Mouse (Mus musculus) liver, embryonic 13.5 days (tissue): ENCODE data around the gene Adamts7. TPM values are rescaled to one million over a fixed set of nuclear protein-coding genes. Genes with fewer than 3 reads are reported as not detected.

ENCODE experiments used
- ATAC-seq: fragments of 200-750 bp; cut with Nextera tagmentation; 2 replicates; pipeline ENCODE4 v1.8.0; 2017; ENCODE audit warnings: low read depth, mild to moderate bottlenecking, moderate number of reproducible peaks, moderate library complexity
- DNase-seq: peaks from one replicate; pipeline ENCODE4 v3.0.0; 2022
- H3K27ac ChIP-seq: fragments of 300-500 bp; sonication (generic); 2 replicates; pipeline ENCODE4 v1.5.1; 2015; ENCODE audit warnings: moderate library complexity, mild to moderate bottlenecking, inconsistent platforms
- H3K27me3 ChIP-seq: fragments of 300-500 bp; sonication (generic); 2 replicates; pipeline ENCODE4 v1.6.1; 2015; ENCODE audit warnings: mild to moderate bottlenecking, inconsistent platforms
- H3K36me3 ChIP-seq: fragments of 300-500 bp; sonication (generic); 2 replicates; pipeline ENCODE4 v1.6.1; 2015; ENCODE audit warnings: mild to moderate bottlenecking, inconsistent platforms
- H3K4me1 ChIP-seq: fragments of 300-500 bp; sonication (generic); replicated peaks from 2 replicates; pipeline ENCODE4 v1.6.1; 2015; ENCODE audit warnings: inconsistent platforms
- H3K4me2 ChIP-seq: fragments of 300-500 bp; sonication (generic); 2 replicates; pipeline ENCODE4 v1.6.1; 2015; ENCODE audit warnings: inconsistent platforms, mild to moderate bottlenecking, moderate library complexity
- H3K4me3 ChIP-seq: fragments of 300-500 bp; sonication (generic); replicated peaks from 2 replicates; pipeline ENCODE4 v1.5.1; 2015; ENCODE audit warnings: mild to moderate bottlenecking, inconsistent platforms
- H3K9ac ChIP-seq: fragments of 300-500 bp; sonication (generic); 2 replicates; pipeline ENCODE4 v1.6.1; 2015; ENCODE audit warnings: mild to moderate bottlenecking, inconsistent platforms
- H3K9me3 ChIP-seq: fragments of 300-500 bp; sonication (generic); replicated peaks from 2 replicates; pipeline ENCODE4 v1.6.1; 2016; ENCODE audit warnings: inconsistent platforms
- WGBS: fragments of 180-500 bp; shearing (Covaris S2); methylation state at CpG from one replicate; pipeline ENCODE4 v1.1.7; 2015; ENCODE audit not compliant: insufficient replicate concordance; 5-methylcytosine and 5-hydroxymethylcytosine counted together
- polyA plus RNA-seq: library from polyadenylated mRNA; unstranded; fragments of >200 nt; fragmentation: Nextera tagmentation; extraction: Ambion mirVana; gene quantifications from 2 replicates; pipeline ENCODE4 v1.2.1, GENCODE M21; 2015

The Adamts7 gene
- polyA plus RNA-seq, 1 experiment from 2014 or later: 0.71 TPM

- ATAC-seq (peak; percentile 94), DNase-seq (peak; percentile 84)
- WGBS: 19% methylated on average over 5 of the region's 5 CpGs
- Histone ChIP-seq H3K4me2 (peak overlapping the region; percentile 66), H3K4me3 (peak overlapping the region; percentile 35), H3K9me3 (no peaks in the 10 kb centered on the region), H3K27me3 (no peaks in the 10 kb centered on the region), H3K36me3 (peaks cover 61% of the 10 kb centered on the region), H3K27ac (peak overlapping the region; percentile 99), H3K4me1 (peaks cover 88% of the 10 kb centered on the region), H3K9ac (peak overlapping the region; percentile 75)
Measured at GRCm38 (mm10) chr9:90250141-90250775, 87.4 kb downstream of the Adamts7 start.

DNA sequence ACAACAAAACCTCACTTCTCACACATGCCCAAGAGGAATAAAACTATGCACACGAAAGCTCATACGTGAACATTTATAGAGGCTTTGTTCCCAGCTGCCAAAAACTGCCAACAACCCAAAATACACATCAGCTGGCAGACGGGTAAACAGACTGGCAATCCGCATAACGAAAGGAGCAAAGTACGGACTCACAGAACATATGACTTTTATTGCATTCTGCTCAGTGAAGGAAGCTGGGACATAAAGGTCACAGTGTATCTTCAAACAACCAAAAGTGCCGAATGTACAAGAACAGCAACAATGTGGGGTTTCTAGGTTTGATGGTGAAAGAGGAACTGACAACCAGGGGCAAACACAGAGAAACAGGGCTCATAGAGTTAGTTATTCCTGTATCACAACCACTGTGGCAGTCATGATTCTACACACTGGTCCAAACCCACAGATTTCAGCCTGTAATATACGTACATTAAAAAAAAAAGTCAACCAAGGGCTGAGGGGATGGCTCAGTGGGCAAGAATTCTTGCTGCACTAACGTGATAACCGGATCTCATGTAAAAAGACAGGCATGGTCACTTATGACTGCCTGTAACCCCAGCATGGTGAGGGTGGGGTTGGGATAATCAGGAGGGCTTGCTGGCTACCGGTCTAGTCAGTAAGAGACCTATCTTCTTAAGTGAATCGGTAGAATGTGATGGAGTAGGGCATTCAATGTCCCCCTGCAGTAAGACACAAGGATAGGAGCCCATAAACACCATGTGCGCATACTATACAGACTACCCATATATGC, 88.3 kb downstream of the Adamts7 start:
- WGBS: 39% methylated on average over 13 of the region's 13 CpGs
- Histone ChIP-seq H3K9me3 (no peaks in the 10 kb centered on the region), H3K4me3 (no peak overlapping the region), H3K27me3 (no peaks in the 10 kb centered on the region), H3K9ac (peak overlapping the region; percentile 71), H3K36me3 (peaks cover 52% of the 10 kb centered on the region), H3K4me1 (peaks cover 85% of the 10 kb centered on the region), H3K27ac (peak overlapping the region; percentile 99), H3K4me2 (peak overlapping the region; percentile 66)
- DNase-seq (peak; percentile 58), ATAC-seq (peak; percentile 63)

GRCm38 (mm10) chr9:90253181-90253580, 90.3 kb downstream of the Adamts7 start:
- no peak for ATAC-seq
- WGBS: 88% methylated on average over 2 of the region's 2 CpGs

DNA sequence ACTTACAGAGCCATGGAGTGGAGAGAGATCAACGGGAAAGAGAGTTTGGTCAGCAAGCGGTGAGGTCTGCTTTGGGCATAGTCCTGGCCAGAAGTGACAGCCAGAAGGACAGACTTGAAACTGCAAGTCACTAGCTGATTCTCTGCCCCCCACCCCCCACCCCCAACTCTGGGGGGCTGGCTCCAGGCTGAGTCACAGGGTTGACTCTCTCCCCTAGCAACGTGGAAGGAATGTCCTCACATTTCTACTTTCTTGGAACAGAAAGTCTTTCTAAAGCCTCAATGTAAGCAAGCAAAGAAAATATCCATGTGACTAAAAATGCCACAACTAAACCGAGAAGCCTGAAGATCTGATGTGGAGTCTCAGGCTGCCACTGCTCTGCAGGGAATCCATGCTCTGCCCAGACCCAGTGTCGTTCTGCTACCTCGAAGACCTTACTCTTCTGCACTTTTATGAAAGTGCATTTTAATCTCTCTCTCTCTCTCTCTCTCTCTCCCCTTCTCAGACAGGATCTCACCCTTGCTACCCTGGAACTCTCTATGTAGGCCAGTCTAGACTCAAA, 93.1 kb downstream of the Adamts7 start:
- Histone ChIP-seq H3K27me3 (no peaks in the 10 kb centered on the region), H3K9ac (peak overlapping the region; percentile 37), H3K4me3 (no peak overlapping the region), H3K36me3 (peaks cover 33% of the 10 kb centered on the region), H3K4me2 (no peak overlapping the region), H3K27ac (peak overlapping the region; percentile 90), H3K9me3 (no peaks in the 10 kb centered on the region), H3K4me1 (peaks cover 86% of the 10 kb centered on the region)
- 33% methylated on average over 6 of the region's 6 CpGs for WGBS
- no peak for DNase-seq
- ATAC-seq: no peak

More at GRCm38 (mm10) chr9:90253181-90253580, 90.3 kb downstream of the Adamts7 start:
- Histone ChIP-seq H3K27ac (peak overlapping the region; percentile 99), H3K27me3 (no peaks in the 10 kb centered on the region), H3K9ac (0 out of 2 replicates have a peak overlapping the region, but pooled peaks have one; percentile 71), H3K4me1 (peaks cover 85% of the 10 kb centered on the region), H3K36me3 (peaks cover 37% of the 10 kb centered on the region), H3K4me2 (no peak overlapping the region), H3K9me3 (no peaks in the 10 kb centered on the region), H3K4me3 (no peak overlapping the region)
- DNase-seq: no peak

DNA sequence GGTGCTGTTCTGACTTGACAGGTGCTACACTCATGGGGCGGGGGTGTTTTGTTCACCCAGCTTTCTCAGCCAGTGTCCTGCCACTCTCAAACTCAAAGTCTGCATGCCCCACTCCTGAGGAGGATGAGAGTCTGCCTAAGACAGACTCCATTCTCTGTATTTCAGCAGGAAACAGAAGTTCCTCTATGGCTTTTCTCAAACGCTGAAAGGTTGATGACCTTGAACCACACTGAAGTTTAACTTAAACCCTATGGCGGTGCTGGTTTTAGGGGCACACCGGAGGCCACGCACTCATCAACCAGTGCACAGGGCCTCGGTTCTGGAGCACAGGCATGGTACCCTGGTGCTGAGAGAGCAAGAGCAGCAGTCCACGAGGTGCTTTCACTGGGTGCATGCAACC, 94.4 kb downstream of the Adamts7 start:
- peak overlapping the region; percentile 58 for H3K9ac ChIP-seq
- peak overlapping the region; percentile 90 for H3K27ac ChIP-seq
- DNase-seq (no peak), ATAC-seq (no peak)
- H3K4me2 ChIP-seq: peak overlapping the region; percentile 32; the same call in 1 of the 2 replicates
- H3K9me3 ChIP-seq: no peaks in the 10 kb centered on the region
- H3K4me3 ChIP-seq: no peak overlapping the region
- H3K36me3 ChIP-seq: peaks cover 29% of the 10 kb centered on the region
- H3K27me3 ChIP-seq: no peaks in the 10 kb centered on the region
- H3K4me1 ChIP-seq: peaks cover 86% of the 10 kb centered on the region
- 49% methylated on average over 7 of the region's 7 CpGs for WGBS

Other genes starting within 250 kb of the Adamts7 start
- 53.1 and 57.5 TPM in 2 replicates for gene Ctsh, start 108.9 kb upstream of the Adamts7 start, polyA plus RNA-seq
- 141 and 164 TPM in 2 replicates for gene Morf4l1, start 48.3 kb upstream of the Adamts7 start, polyA plus RNA-seq
- gene Tbc1d2b, start 107.7 kb downstream of the Adamts7 start, polyA plus RNA-seq: 6.5 and 8.2 TPM in 2 replicates